Mouse (Mus musculus): ENCODE results near the gene Stab1. TPM values are rescaled to one million over a fixed set of nuclear protein-coding genes. Genes with fewer than 3 reads are reported as not detected.

The Stab1 gene
- polyA plus RNA-seq, 1 experiment from 2014 or later = 36.6 TPM

DNA sequence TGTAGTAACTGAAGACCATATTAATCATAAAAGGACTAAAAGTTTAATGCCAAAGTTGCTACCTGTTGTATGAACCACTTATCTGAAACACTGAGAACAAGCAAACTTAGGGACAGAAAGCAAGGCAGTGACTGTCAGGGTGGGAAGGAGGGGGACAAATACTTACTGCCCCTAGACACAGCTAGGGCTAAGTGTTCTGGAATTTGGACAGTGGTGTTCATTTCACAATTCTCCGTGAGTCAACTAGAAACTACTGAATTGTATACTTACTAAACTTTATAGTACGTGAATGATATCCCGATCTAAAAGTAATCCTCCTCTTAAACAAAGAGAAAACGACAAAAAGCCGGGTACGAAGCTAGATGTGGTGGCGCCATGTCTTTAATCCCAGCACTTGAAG is 31.2 kb upstream of the Stab1 start:
- H3K27me3 ChIP-seq (ENCODE audit: control insufficient read depth, insufficient read depth, low read length) = no peaks in the 10 kb centered on the region
- no peak overlapping the region for H3K9ac ChIP-seq (ENCODE audit: low read length)
- H3K9me3 ChIP-seq (replicated peaks; ENCODE audit: control insufficient read depth, low read length) = no peaks in the 10 kb centered on the region
- no peak overlapping the region for H3K27ac ChIP-seq (ENCODE audit: low read length)
- H3K4me3 ChIP-seq (ENCODE audit: low read length) = no peak overlapping the region
- no peak for ATAC-seq (replicated peaks; ENCODE audit: extremely low read depth, insufficient read depth, low FRiP score)
- peaks cover 46% of the 10 kb centered on the region for H3K4me1 ChIP-seq (ENCODE audit: control insufficient read depth, insufficient read depth, low read length)
- whole genome bisulfite sequencing = 87% methylated on average over 7 of the region's 7 CpGs
- no peak overlapping the region for H3K4me2 ChIP-seq (ENCODE audit: low read depth, low read length)
- peaks cover 40% of the 10 kb centered on the region for H3K36me3 ChIP-seq (ENCODE audit: control insufficient read depth, insufficient read depth)

DNA sequence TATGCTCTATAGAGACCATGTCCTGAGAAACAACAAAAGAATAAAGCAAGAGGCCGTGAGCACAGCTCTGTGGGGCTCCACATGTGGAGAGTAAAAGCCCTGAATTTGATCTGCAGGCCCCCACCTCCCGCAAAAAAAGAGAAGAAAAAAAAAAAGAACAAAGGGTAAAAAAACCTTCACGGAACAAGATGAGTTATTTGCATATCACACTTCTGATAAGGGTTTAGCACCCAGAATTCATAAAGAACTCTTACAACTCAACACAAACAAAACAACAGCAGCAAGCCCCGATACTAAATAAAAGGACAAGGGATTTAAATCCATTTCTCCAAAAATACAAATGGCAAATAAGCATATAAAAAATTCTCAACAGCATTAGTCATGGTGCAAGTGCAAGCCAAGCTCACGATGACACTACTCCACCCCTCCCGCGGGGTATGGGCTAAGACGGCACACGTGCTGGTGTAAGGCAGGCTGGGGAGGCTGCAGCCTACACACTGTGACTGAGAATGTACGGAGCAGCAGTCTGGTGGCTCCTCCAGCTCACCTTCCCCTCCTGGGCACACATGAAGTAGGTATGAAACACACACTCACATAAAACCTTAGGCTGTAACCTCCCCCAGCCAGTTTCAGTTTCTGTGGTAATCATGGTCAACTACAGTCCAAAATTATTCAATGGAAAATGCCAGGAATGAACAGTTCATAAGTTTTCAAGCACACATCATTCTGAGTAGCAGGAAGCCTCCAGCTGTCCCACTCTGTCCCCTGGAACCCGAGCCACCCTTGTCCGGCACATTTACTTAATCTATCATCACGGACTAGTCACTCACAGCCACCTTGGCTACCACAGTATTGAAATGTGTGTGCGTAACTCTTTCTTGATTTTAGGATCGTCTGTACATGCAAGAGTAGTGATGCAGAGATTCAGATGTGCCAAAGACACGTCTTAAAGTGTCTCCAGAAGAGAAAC is 29.4 kb upstream of the Stab1 start:
- Histone ChIP-seq H3K27ac (ENCODE audit: low read length) (peak overlapping the region; percentile 55), H3K9me3 (replicated peaks; ENCODE audit: control insufficient read depth, low read length) (no peaks in the 10 kb centered on the region), H3K9ac (ENCODE audit: low read length) (peak overlapping the region; percentile 13; the same call in 1 of the 2 replicates), H3K4me2 (ENCODE audit: low read depth, low read length) (peak overlapping the region; percentile 33; the same call in 1 of the 2 replicates), H3K4me1 (ENCODE audit: control insufficient read depth, insufficient read depth, low read length) (peaks cover 53% of the 10 kb centered on the region), H3K4me3 (ENCODE audit: low read length) (no peak overlapping the region), H3K36me3 (ENCODE audit: control insufficient read depth, insufficient read depth) (peaks cover 31% of the 10 kb centered on the region), H3K27me3 (ENCODE audit: control insufficient read depth, insufficient read depth, low read length) (no peaks in the 10 kb centered on the region)
- whole genome bisulfite sequencing = 42% methylated on average over 16 of the region's 16 CpGs
- ATAC-seq (replicated peaks; ENCODE audit: extremely low read depth, insufficient read depth, low FRiP score) = peak; percentile 57

GRCm38 (mm10) chr14:31195968-31196367 is 27.5 kb upstream of the Stab1 start:
- Histone ChIP-seq H3K27ac (ENCODE audit: low read length) (peak overlapping the region; percentile 83), H3K36me3 (ENCODE audit: control insufficient read depth, insufficient read depth) (peaks cover 30% of the 10 kb centered on the region), H3K9me3 (replicated peaks; ENCODE audit: control insufficient read depth, low read length) (no peaks in the 10 kb centered on the region), H3K4me3 (ENCODE audit: low read length) (no peak overlapping the region), H3K9ac (ENCODE audit: low read length) (no peak overlapping the region), H3K4me1 (ENCODE audit: control insufficient read depth, insufficient read depth, low read length) (peaks cover 71% of the 10 kb centered on the region), H3K27me3 (ENCODE audit: control insufficient read depth, insufficient read depth, low read length) (no peaks in the 10 kb centered on the region), H3K4me2 (ENCODE audit: low read depth, low read length) (no peak overlapping the region)
- 0 out of 2 replicates have a peak, but pooled peaks have one; percentile 19 for ATAC-seq (replicated peaks; ENCODE audit: extremely low read depth, insufficient read depth, low FRiP score)

- no peaks in the 10 kb centered on the region for H3K27me3 ChIP-seq (ENCODE audit: control insufficient read depth, insufficient read depth, low read length)
- peak overlapping the region; percentile 31 for H3K4me2 ChIP-seq (ENCODE audit: low read depth, low read length)
- peak overlapping the region; percentile 83 for H3K27ac ChIP-seq (ENCODE audit: low read length)
- H3K36me3 ChIP-seq (ENCODE audit: control insufficient read depth, insufficient read depth) = peaks cover 32% of the 10 kb centered on the region
- peaks cover 74% of the 10 kb centered on the region for H3K4me1 ChIP-seq (ENCODE audit: control insufficient read depth, insufficient read depth, low read length)
- 83% methylated on average over 4 of the region's 4 CpGs for WGBS
- ATAC-seq (replicated peaks; ENCODE audit: extremely low read depth, insufficient read depth, low FRiP score) = no peak; the same call in 1 of the 2 replicates
- peak overlapping the region; percentile 30; the same call in 1 of the 2 replicates for H3K9ac ChIP-seq (ENCODE audit: low read length)
- H3K9me3 ChIP-seq (replicated peaks; ENCODE audit: control insufficient read depth, low read length) = no peaks in the 10 kb centered on the region
- no peak overlapping the region for H3K4me3 ChIP-seq (ENCODE audit: low read length)
Observed at GRCm38 (mm10) chr14:31195521-31195920, 27.1 kb upstream of the Stab1 start.

DNA sequence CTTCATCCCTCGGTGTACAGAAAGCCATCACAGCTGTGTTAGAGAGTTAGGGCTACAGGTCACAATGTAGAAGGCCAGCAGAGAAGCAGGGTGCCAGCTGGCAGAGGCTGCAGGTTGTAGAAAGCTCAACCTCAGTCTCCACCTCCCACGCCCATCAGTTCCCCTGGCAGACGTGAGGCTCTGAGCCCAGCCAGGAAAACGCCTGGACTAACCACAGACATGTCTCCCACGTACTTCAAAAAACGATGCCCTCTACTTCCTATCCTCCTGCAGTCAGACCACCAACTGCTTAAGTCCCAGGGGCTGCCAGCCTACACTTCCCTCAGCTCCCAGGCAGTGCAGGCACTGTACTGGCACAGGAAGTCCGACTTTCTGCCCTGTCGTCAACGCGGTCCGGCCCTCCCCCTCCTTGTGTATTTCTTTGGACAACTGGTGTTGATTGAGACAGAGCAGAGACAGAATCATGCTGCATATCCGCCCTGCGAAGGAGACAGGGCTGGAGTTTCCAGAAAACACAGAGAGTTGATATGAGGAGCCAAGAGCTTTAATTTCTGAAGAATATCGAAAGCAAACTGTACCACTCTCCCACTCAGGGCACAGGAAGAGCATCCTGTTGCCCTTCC is 26.6 kb upstream of the Stab1 start:
- peak overlapping the region; percentile 31 for H3K4me2 ChIP-seq (ENCODE audit: low read depth, low read length)
- peaks cover 71% of the 10 kb centered on the region for H3K4me1 ChIP-seq (ENCODE audit: control insufficient read depth, insufficient read depth, low read length)
- WGBS = 19% methylated on average over 14 of the region's 14 CpGs
- no peak overlapping the region for H3K4me3 ChIP-seq (ENCODE audit: low read length)
- peak overlapping the region; percentile 83 for H3K27ac ChIP-seq (ENCODE audit: low read length)
- H3K9me3 ChIP-seq (replicated peaks; ENCODE audit: control insufficient read depth, low read length) = no peaks in the 10 kb centered on the region
- peaks cover 35% of the 10 kb centered on the region for H3K36me3 ChIP-seq (ENCODE audit: control insufficient read depth, insufficient read depth)
- H3K27me3 ChIP-seq (ENCODE audit: control insufficient read depth, insufficient read depth, low read length) = no peaks in the 10 kb centered on the region
- ATAC-seq (replicated peaks; ENCODE audit: extremely low read depth, insufficient read depth, low FRiP score) = peak; percentile 73
- H3K9ac ChIP-seq (ENCODE audit: low read length) = peak overlapping the region; percentile 30; the same call in 1 of the 2 replicates

- no peak overlapping the region for H3K4me2 ChIP-seq (ENCODE audit: low read depth, low read length)
- H3K4me3 ChIP-seq (ENCODE audit: low read length) = no peak overlapping the region
- H3K27ac ChIP-seq (ENCODE audit: low read length) = peak overlapping the region; percentile 83
- peaks cover 34% of the 10 kb centered on the region for H3K36me3 ChIP-seq (ENCODE audit: control insufficient read depth, insufficient read depth)
- no peaks in the 10 kb centered on the region for H3K27me3 ChIP-seq (ENCODE audit: control insufficient read depth, insufficient read depth, low read length)
- H3K9ac ChIP-seq (ENCODE audit: low read length) = no peak overlapping the region
- peaks cover 72% of the 10 kb centered on the region for H3K4me1 ChIP-seq (ENCODE audit: control insufficient read depth, insufficient read depth, low read length)
- WGBS = 81% methylated on average over 2 of the region's 2 CpGs
- no peak for ATAC-seq (replicated peaks; ENCODE audit: extremely low read depth, insufficient read depth, low FRiP score)
- no peaks in the 10 kb centered on the region for H3K9me3 ChIP-seq (replicated peaks; ENCODE audit: control insufficient read depth, low read length)
Observed at GRCm38 (mm10) chr14:31194441-31194840, 26.0 kb upstream of the Stab1 start.

DNA sequence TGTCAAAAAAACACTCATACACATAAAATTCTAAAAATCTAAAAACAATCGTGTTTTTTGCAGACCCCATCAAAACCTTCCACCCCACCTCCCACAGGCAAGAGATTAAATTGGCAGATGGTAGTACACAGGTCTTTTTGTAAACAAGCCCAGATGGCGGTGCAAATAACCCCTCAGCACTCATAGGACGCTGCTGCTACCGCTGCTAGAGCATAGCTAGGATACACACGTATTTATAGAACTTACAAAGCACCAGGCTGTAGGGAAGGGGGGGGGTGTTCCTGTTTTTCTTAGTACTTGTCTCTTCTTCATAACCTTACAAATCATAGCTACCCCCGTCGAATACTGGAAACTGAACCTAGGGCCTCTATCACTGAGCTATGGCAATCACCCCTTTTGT is 25.4 kb upstream of the Stab1 start:
- no peak for ATAC-seq (replicated peaks; ENCODE audit: extremely low read depth, insufficient read depth, low FRiP score)
- Histone ChIP-seq H3K9me3 (replicated peaks; ENCODE audit: control insufficient read depth, low read length) (no peaks in the 10 kb centered on the region), H3K36me3 (ENCODE audit: control insufficient read depth, insufficient read depth) (peaks cover 37% of the 10 kb centered on the region), H3K4me1 (ENCODE audit: control insufficient read depth, insufficient read depth, low read length) (peaks cover 74% of the 10 kb centered on the region), H3K27me3 (ENCODE audit: control insufficient read depth, insufficient read depth, low read length) (no peaks in the 10 kb centered on the region), H3K9ac (ENCODE audit: low read length) (no peak overlapping the region), H3K4me2 (ENCODE audit: low read depth, low read length) (no peak overlapping the region), H3K4me3 (ENCODE audit: low read length) (no peak overlapping the region), H3K27ac (ENCODE audit: low read length) (peak overlapping the region; percentile 17)
- WGBS = 60% methylated on average over 7 of the region's 7 CpGs

GRCm38 (mm10) chr14:31191936-31192335 is 23.5 kb upstream of the Stab1 start:
- no peaks in the 10 kb centered on the region for H3K27me3 ChIP-seq (ENCODE audit: control insufficient read depth, insufficient read depth, low read length)
- no peak overlapping the region for H3K4me3 ChIP-seq (ENCODE audit: low read length)
- H3K9me3 ChIP-seq (replicated peaks; ENCODE audit: control insufficient read depth, low read length) = no peaks in the 10 kb centered on the region
- peak overlapping the region; percentile 58 for H3K27ac ChIP-seq (ENCODE audit: low read length)
- 15% methylated on average over 2 of the region's 2 CpGs for WGBS
- H3K36me3 ChIP-seq (ENCODE audit: control insufficient read depth, insufficient read depth) = peaks cover 54% of the 10 kb centered on the region
- ATAC-seq (replicated peaks; ENCODE audit: extremely low read depth, insufficient read depth, low FRiP score) = no peak
- 0 out of 2 replicates have a peak overlapping the region, but pooled peaks have one; percentile 16 for H3K9ac ChIP-seq (ENCODE audit: low read length)
- no peak overlapping the region for H3K4me2 ChIP-seq (ENCODE audit: low read depth, low read length)
- peaks cover 76% of the 10 kb centered on the region for H3K4me1 ChIP-seq (ENCODE audit: control insufficient read depth, insufficient read depth, low read length)

- H3K9ac ChIP-seq (ENCODE audit: low read length) = no peak overlapping the region
- WGBS = 83% methylated on average over 3 of the region's 3 CpGs
- no peak for ATAC-seq (replicated peaks; ENCODE audit: extremely low read depth, insufficient read depth, low FRiP score)
- H3K36me3 ChIP-seq (ENCODE audit: control insufficient read depth, insufficient read depth) = peaks cover 77% of the 10 kb centered on the region
- peak overlapping the region; percentile 47 for H3K27ac ChIP-seq (ENCODE audit: low read length)
- H3K4me3 ChIP-seq (ENCODE audit: low read length) = no peak overlapping the region
- no peak overlapping the region for H3K4me2 ChIP-seq (ENCODE audit: low read depth, low read length)
- H3K27me3 ChIP-seq (ENCODE audit: control insufficient read depth, insufficient read depth, low read length) = no peaks in the 10 kb centered on the region
- peaks cover 58% of the 10 kb centered on the region for H3K4me1 ChIP-seq (ENCODE audit: control insufficient read depth, insufficient read depth, low read length)
- no peaks in the 10 kb centered on the region for H3K9me3 ChIP-seq (replicated peaks; ENCODE audit: control insufficient read depth, low read length)
Observed at GRCm38 (mm10) chr14:31189348-31189747, 20.9 kb upstream of the Stab1 start.

Measured in heart, embryonic 16.5 days (tissue).